Comparison of ENCODE assay signal across 13 mouse cellular contexts in genomic region chr12:31849601-31850000, GRCm38 (mm10).
"Had no signal": no experiment of that assay in that cellular context is flagged by ENCODE, and none has a peak within 500 bp of the region (broad histone marks: within the 10 kb centered on the region; RNA-seq: fewer than 3 reads in every experiment).

No protein-coding gene starts in this region.

- H3K9me3 ChIP-seq: limb, embryonic 10.5 days; limb, embryonic 13.5 days; liver, embryonic 12.5 days; liver, embryonic 15.5 days; midbrain, embryonic 12.5 days; midbrain, embryonic 15.5 days; neural tube, embryonic 13.5 days; stomach, embryonic 15.5 days had no signal

- H3K4me2 ChIP-seq: limb, embryonic 13.5 days; midbrain, embryonic 12.5 days; midbrain, embryonic 15.5 days; neural tube, embryonic 13.5 days; stomach, embryonic 15.5 days had no signal

- H3K27me3 ChIP-seq: limb, embryonic 13.5 days; liver, embryonic 12.5 days; liver, embryonic 15.5 days; midbrain, embryonic 12.5 days; midbrain, embryonic 15.5 days; neural tube, embryonic 13.5 days; stomach, embryonic 15.5 days had no signal

- H3K9ac ChIP-seq: limb, embryonic 13.5 days; liver, embryonic 12.5 days; liver, embryonic 15.5 days; midbrain, embryonic 12.5 days; midbrain, embryonic 15.5 days; neural tube, embryonic 13.5 days; stomach, embryonic 15.5 days had no signal

- H3K4me1 ChIP-seq: limb, embryonic 13.5 days; midbrain, embryonic 12.5 days; midbrain, embryonic 15.5 days; neural tube, embryonic 13.5 days; stomach, embryonic 15.5 days had no signal

- H3K36me3 ChIP-seq: limb, embryonic 10.5 days; limb, embryonic 13.5 days; liver, embryonic 12.5 days; liver, embryonic 15.5 days; midbrain, embryonic 12.5 days; midbrain, embryonic 15.5 days; neural tube, embryonic 13.5 days; stomach, embryonic 15.5 days had no signal

- H3K4me3 ChIP-seq: layer of hippocampus, adult 2 months; limb, embryonic 10.5 days; limb, embryonic 13.5 days; liver, embryonic 12.5 days; midbrain, embryonic 12.5 days; midbrain, embryonic 15.5 days; neural tube, embryonic 13.5 days; stomach, embryonic 15.5 days had no signal

- DNase-seq: liver; spleen, adult 18-20 months; thymus, adult 18-20 months; thymus, postnatal 36 days had no signal

- ATAC-seq: liver, embryonic 12.5 days had no signal

- H3K27ac ChIP-seq: limb, embryonic 10.5 days; limb, embryonic 13.5 days; liver, embryonic 12.5 days; liver, embryonic 15.5 days; midbrain, embryonic 12.5 days; midbrain, embryonic 15.5 days; neural tube, embryonic 13.5 days; stomach, embryonic 15.5 days had no signal
